Mouse (Mus musculus) inflammation-experienced regulatory T-cells, adult 16 weeks (primary cell): ENCODE measurements around the gene Kbtbd8. TPM values are rescaled to one million over a fixed set of nuclear protein-coding genes. Genes with fewer than 3 reads are reported as not detected.

Source experiments
- polyA plus RNA-seq: library from polyadenylated mRNA; unstranded; fragments of 100-300 nt; shearing (Covaris generic); gene quantifications from one replicate; pipeline ENCODE4 v1.2.1, GENCODE M21; 2017

Gene Kbtbd8
- polyA plus RNA-seq, result 6.8 TPM

DNA sequence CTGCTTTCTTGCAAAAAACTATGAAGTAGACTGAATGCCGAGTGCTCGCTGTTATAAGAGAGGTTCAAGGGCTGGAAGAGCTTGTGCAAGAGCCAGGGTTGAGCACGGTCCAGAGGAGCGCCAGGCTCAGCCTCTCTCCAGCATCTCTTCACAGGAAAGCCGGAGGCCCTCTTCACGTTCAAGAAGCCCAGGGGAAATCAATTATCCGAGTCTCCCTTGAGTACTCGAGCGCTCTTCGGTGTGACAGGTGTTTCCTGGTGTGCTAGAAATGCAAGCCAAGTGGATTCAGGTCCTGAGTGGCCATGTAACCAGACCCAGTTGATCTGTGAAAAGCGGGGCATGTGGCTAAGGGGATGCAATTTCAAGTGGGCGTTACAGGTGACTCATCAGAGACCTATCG, at the start of gene Kbtbd8:
TSS of gene Kbtbd8 (plus strand) at position 295 of the 400 bp plus-strand sequence.

Other genes starting within 250 kb of the Kbtbd8 start
- not detected for gene Gm10234, start 204.9 kb downstream of the Kbtbd8 start, polyA plus RNA-seq